Mouse (Mus musculus) kidney, postnatal 25 days (tissue): ENCODE measurements around the gene Klhdc4.

Experiments used
- DNase-seq, 2 experiments: peaks; one replicate each; pipeline ENCODE4 v3.0.0; 2021; ENCODE audit warnings: mixed read lengths in 2 of 2

Klhdc4 gene

GRCm38 (mm10) chr8:121849303-121849702, 19.9 kb upstream of the Klhdc4 start:
- DNase-seq, result peak in 1 of 2 experiments; percentile 4

GRCm38 (mm10) chr8:121848495-121848894, 19.1 kb upstream of the Klhdc4 start:
- peak in 1 of 2 experiments; percentile 21 for DNase-seq

- no peak for DNase-seq
These were observed 18.6 kb upstream of the Klhdc4 start for GRCm38 (mm10) chr8:121847987-121848386.

GRCm38 (mm10) chr8:121847261-121847822, 18.0 kb upstream of the Klhdc4 start:
- DNase-seq, result peak in 1 of 2 experiments; percentile 14

DNA sequence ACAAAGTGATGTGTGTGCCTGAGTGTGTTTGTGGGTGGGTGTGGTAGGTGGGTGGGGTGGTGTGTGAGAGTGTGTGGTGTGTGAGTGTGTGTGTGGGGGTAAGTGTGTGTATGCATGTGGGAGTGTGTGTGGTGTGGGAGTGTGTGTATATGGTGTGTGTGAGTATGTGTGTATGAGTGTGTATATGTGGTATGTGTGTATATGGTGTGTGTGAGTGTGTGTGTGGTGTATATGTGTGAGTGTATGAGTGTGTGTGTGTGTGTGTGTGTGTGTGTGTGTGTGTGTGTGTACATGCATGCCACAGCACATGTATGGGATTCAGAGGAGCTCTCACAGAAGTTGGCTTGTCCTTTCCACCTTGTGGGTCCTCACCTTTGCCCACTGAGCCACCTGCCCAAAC, 17.4 kb upstream of the Klhdc4 start:
- DNase-seq, result peak in 1 of 2 experiments; percentile 3

GRCm38 (mm10) chr8:121844765-121845164, 15.4 kb upstream of the Klhdc4 start:
- no peak for DNase-seq

GRCm38 (mm10) chr8:121843184-121843733, 13.9 kb upstream of the Klhdc4 start:
- peak in 1 of 2 experiments; percentile 3 for DNase-seq

- DNase-seq, result peak in 1 of 2 experiments; percentile 17
These were observed 12.9 kb upstream of the Klhdc4 start for GRCm38 (mm10) chr8:121842064-121842955.

DNA sequence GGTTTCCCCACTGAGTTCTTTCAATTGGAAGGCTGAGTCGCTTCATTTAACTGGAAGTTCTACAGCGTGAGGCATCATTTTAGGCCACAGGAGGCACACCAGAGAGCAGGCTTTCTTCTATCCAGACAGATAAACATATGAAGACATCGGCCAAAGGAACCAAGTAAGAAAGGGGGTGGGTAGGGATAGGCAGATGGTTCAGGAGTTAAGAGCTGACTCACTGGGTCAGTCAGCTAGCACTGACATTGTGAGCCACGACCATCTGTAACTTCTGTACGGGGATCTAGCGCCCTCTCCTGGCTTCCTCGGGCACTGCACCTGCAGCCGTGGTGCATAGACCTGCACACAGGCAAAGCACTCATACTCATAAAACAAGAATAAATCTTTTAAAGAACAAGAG, 11.9 kb upstream of the Klhdc4 start:
- DNase-seq, result peak; percentile 37 to 50

GRCm38 (mm10) chr8:121832503-121832902, 3.1 kb upstream of the Klhdc4 start:
- DNase-seq, result peak; percentile 57 to 85

- no peak for DNase-seq
These were observed 2.7 kb upstream of the Klhdc4 start for GRCm38 (mm10) chr8:121832061-121832460.

DNA sequence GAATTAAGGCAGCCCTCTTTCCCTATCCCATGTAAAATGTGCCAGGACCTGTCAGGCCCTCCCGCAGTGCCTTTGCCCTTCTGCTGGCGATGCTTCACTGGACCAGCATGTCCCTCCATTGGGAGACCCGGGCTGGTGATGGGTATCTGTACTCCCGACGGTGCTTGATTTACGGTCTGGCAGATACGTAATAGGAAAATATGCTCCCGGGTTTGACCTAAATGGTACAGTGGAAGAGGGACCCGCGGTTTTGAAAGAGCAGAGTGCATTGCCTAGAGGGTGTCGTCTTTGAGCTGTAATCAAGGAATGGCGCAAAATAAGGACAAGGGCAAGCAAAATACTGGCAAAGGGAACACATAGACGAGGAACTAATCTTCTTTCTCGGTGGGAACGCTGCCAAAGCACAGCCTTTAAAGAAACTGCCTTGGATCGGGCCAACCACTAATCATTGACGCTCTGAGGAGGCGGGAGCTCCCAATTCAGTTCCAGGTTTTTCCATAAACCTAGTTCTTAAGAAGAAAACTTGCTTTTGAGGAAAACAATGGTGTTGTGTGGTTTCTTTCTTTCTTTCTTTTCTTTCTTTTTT, 501 bp upstream of the Klhdc4 start:
- DNase-seq, result peak in 1 of 2 experiments; percentile 13

DNA sequence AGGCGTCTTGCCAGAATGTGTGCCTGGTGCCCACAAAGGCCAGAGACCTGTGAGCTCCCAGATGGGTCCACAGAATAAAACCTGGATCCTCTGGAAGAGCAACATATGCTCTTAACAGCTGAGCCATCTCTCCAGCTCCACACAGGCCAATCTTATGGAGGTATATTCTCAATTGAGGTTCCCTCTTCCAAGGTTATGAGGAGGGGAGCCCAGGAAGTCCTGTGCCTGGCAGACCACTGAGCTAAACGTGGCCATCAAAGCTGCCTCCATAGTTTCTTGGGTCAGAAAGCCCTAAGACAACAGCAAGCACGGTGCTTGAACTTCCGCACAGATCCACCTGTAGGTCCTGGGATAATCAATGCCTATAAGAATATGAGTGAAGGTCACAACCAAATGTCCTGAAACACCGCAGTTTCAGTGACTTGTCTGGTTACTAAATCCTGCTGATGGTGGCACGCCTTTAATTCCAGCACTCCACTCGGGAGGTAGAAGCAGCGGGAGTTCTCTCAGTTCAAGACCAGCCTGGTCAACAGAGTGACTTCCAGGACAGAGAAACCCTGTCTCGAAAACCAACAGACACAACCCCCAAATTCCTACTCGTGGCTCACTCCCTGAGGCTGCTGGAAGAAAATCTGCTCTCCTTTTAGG, 869 bp downstream of the Klhdc4 start:
- DNase-seq, result no peak

GRCm38 (mm10) chr8:121827726-121828125, 1.6 kb downstream of the Klhdc4 start:
- DNase-seq, result no peak

GRCm38 (mm10) chr8:121821770-121822169, 7.6 kb downstream of the Klhdc4 start:
- DNase-seq, result no peak

GRCm38 (mm10) chr8:121821320-121821719, 8.0 kb downstream of the Klhdc4 start:
- DNase-seq, result no peak

DNA sequence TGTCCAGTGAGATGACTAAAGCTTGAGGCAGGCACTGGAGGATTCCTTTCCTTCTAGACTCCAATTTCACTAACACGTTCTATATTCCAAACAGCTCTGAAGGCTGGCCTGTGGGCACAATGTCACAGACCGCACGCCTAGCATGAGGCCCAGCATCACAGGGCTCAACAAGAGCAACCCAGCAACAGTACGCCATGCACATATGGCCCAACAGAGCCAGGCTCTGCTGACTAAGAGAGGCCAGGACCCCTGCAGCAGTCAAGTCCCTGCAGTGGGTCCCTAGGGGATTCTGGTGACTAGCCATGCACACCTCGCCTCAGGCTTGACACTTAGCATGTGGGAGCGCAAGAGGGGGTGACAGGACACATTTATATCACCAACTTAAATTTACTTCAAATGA, 8.5 kb downstream of the Klhdc4 start:
- no peak for DNase-seq

DNA sequence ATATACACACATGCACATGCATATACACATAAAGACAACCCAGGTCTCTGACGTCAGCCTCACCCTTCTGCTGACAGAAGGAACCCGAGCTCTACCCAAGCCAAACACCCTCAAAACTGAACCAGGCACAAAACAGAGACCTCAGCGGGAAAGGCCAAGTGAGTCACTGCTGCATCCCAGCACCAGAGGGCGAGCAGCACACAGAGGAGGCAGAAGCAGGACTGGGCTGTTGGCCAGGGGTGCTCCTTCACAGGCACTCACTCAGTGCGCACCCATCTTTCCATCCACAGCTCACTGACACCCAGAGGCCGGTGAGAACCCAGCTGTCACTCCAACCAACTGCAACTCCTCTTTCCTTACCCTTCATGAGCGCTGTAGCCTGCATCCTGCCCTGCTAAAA, 11.1 kb downstream of the Klhdc4 start:
- DNase-seq, result no peak

DNA sequence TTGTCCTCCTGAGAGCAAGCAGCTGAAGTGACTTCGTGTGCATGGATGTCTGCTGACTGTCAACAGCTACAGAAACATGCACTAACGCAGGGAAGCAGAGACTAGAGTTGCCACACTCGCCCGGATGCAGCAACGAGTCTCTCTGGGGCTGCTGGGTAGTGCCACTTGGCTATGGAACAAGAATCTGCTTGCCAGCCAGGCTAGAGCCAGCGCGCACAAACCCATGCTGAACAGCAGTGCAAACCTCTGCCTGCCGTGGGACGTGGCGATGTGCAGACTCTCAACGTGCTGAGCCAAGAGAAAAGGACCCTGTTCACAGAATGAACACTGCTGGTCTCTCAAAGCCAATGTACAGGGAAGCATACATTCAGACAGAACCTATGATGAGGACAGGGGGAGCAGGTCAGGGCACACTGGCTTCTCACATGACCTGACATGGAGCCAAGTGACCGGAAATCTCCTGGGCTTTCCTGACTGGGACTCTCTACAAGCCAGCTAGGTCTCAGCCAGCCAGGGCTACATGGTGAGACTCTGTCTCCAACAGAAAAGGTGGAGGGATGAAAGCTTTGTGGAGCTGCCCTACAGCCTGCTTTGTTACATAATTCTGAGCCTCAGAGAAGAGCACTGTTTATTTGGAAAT, 17.3 kb downstream of the Klhdc4 start:
- no peak for DNase-seq

- no peak for DNase-seq
These were observed 17.9 kb downstream of the Klhdc4 start for GRCm38 (mm10) chr8:121811502-121811901.

GRCm38 (mm10) chr8:121809524-121810155, 19.7 kb downstream of the Klhdc4 start:
- DNase-seq, result no peak

DNA sequence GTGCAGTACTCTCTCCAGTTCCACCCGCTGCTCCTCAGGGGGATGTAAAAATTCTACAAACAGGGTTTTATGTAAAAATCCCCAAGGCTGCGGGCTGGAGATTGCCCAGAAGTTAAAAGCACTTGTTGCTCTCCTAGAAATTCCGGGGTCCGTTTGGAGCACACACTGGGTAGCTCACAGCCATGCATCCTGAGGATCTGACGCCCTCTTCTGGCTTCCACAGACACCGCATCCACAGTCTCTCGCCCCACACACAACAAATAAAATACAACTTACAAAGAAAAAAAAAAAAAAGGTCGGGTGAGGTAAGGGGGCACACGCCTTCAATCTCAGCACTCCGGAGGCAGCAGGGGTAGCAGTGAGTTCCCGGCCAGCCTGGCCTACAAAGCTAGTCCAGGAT, 21.3 kb downstream of the Klhdc4 start:
- no peak for DNase-seq
